Mouse (Mus musculus) midbrain, postnatal 0 days (tissue): ENCODE data around the gene BC004004. TPM values are rescaled to one million over a fixed set of nuclear protein-coding genes. Genes with fewer than 3 reads are reported as not detected.

Experiments used
- ATAC-seq: fragments of 200-750 bp; cut with Nextera tagmentation; 2 replicates; pipeline ENCODE4 v1.8.0; 2017; ENCODE audit warnings: moderate number of reproducible peaks, mild to moderate bottlenecking, moderate TSS enrichment, moderate library complexity; ENCODE audit not compliant: low FRiP score
- DNase-seq: peaks from one replicate; pipeline ENCODE4 v3.0.0-alpha.2; 2015; ENCODE audit warnings: low spot score
- H3K27ac ChIP-seq: fragments of 300-500 bp; sonication (generic); 2 replicates; pipeline ENCODE4 v1.5.1; 2014; ENCODE audit warnings: low read depth, mild to moderate bottlenecking, low read length, mixed read lengths
- H3K27me3 ChIP-seq: fragments of 300-500 bp; sonication (generic); 2 replicates; pipeline ENCODE4 v1.6.1; 2014; ENCODE audit warnings: low read length, control low read depth, mixed read lengths; ENCODE audit not compliant: insufficient read depth
- H3K36me3 ChIP-seq: fragments of 300-500 bp; sonication (generic); 2 replicates; pipeline ENCODE4 v1.6.1; 2014; ENCODE audit warnings: low read length, control low read depth, mixed read lengths; ENCODE audit not compliant: insufficient read depth
- H3K4me1 ChIP-seq: fragments of 300-500 bp; sonication (generic); 2 replicates; pipeline ENCODE4 v1.6.1; 2014; ENCODE audit warnings: mild to moderate bottlenecking, control low read depth, antibody characterized with exemption, low read length, mixed read lengths; ENCODE audit not compliant: insufficient read depth
- H3K4me2 ChIP-seq: fragments of 300-500 bp; sonication (generic); 2 replicates; pipeline ENCODE4 v1.6.1; 2014; ENCODE audit warnings: low read depth, mild to moderate bottlenecking, low read length, mixed read lengths; ENCODE audit not compliant: poor library complexity, severe bottlenecking
- H3K4me3 ChIP-seq: fragments of 300-500 bp; sonication (generic); 2 replicates; pipeline ENCODE4 v1.5.1; 2014; ENCODE audit warnings: low read depth, mild to moderate bottlenecking, low read length, moderate library complexity
- H3K9ac ChIP-seq: fragments of 300-500 bp; sonication (generic); replicated peaks from 2 replicates; pipeline ENCODE4 v1.6.1; 2014; ENCODE audit warnings: mild to moderate bottlenecking, low read length, moderate library complexity, mixed read lengths; ENCODE audit not compliant: poor library complexity, severe bottlenecking
- H3K9me3 ChIP-seq: fragments of 300-500 bp; sonication (generic); 2 replicates; pipeline ENCODE4 v1.6.1; 2016; ENCODE audit warnings: low read length, control low read depth
- CTCF ChIP-seq: IDR thresholded peaks from 2 replicates; pipeline ENCODE4 v1.5.1; 2016; ENCODE audit warnings: antibody characterized with exemption, mild to moderate bottlenecking
- WGBS: fragments of 180-500 bp; shearing (Covaris S2); extraction: QIAGEN DNeasy Blood & Tissue Kit; methylation state at CpG from one replicate; pipeline ENCODE4 v1.1.7; 2014; 5-methylcytosine and 5-hydroxymethylcytosine counted together
- polyA plus RNA-seq: library from polyadenylated mRNA; unstranded; fragments of >200 nt; fragmentation: Nextera tagmentation; extraction: Ambion mirVana; gene quantifications from 2 replicates; pipeline ENCODE4 v1.2.1, GENCODE M21; 2015
- total RNA-seq: library from RNA; depleted of rRNA; stranded (reverse); fragments of >200 nt; gene quantifications from 2 replicates; pipeline ENCODE4 v1.2.3, GENCODE M21; 2014

The BC004004 gene
- total and polyA plus RNA-seq, 2 experiments from 2014 or later, result 120 to 146 TPM

DNA sequence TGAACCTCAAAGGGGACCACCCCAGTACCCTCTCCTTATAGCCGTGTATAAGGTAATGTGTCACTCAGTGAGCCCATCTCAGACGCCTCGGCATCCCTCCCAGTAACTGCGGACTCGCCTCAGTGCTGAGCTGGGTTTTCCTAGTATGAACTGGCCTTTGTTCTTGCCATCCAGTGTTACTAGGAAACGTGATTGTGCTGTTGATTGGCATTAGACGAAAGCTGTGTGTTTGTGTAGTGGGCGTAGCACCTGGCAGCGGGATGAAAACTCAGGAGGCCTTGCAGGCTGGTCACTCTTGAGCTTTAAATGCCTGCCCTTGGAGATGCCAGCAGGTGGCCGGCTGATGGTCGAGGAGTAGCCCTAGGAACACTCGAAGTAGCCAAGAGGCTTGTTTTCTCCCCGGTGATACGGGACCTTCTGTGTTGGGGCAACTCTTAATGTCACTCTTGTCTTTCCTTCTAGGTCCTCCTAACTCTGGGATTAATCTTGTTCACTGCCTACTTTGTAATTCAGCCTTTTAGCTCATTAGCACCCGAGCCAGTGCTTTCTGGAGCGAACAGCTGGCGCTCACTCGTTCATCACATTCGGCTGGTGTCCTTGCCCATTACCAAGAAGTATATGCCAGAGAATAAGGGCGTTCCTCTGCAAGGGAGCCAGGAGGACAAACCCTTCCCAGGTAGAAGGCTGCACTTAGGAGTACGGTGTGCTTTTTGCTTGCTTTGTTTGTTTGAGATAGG is 13.8 kb downstream of the BC004004 start:
- ATAC-seq, result no peak

DNA sequence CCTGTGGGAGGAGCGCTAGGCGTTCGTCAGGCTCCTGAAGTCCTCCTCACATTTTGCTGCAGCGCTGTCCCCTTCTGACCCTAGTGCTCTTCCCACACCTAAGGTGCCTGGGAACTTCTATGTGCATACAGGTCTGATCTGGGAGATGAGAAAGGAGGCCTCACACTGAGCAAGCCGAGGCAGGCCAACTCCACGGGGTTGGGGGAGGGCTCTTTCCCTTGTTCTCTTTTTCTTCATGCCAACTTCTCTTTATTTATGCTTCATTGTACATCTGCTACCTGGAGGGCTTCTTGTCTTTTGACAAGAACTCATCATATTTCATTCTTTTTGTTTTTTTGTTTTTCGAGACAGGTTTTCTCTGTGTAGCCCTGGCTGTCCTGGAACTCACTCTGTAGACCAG is 23.2 kb downstream of the BC004004 start:
- H3K27ac ChIP-seq, result no peak overlapping the region
- ATAC-seq, result no peak
- TF ChIP-seq CTCF, result no peak
- no peak overlapping the region for H3K9ac ChIP-seq
- H3K4me2 ChIP-seq, result no peak overlapping the region
- no peaks in the 10 kb centered on the region for H3K27me3 ChIP-seq
- H3K9me3 ChIP-seq, result no peaks in the 10 kb centered on the region
- H3K4me3 ChIP-seq, result no peak overlapping the region
- no peak for DNase-seq
- peaks cover 23% of the 10 kb centered on the region for H3K36me3 ChIP-seq
- H3K4me1 ChIP-seq, result no peaks in the 10 kb centered on the region
- WGBS, result 94% methylated on average over 7 of the region's 7 CpGs

More for the DNA sequence above, 13.8 kb downstream of the BC004004 start:
- WGBS, result 39% methylated on average over 21 of the region's 21 CpGs
- peak; percentile 39 for DNase-seq
- H3K4me2 ChIP-seq, result no peak overlapping the region
- H3K27ac ChIP-seq, result no peak overlapping the region
- no peaks in the 10 kb centered on the region for H3K4me1 ChIP-seq
- no peak overlapping the region for H3K9ac ChIP-seq
- peaks cover 16% of the 10 kb centered on the region for H3K36me3 ChIP-seq
- H3K4me3 ChIP-seq, result no peak overlapping the region
- no peaks in the 10 kb centered on the region for H3K9me3 ChIP-seq
- TF ChIP-seq CTCF, result no peak
- H3K27me3 ChIP-seq, result no peaks in the 10 kb centered on the region

DNA sequence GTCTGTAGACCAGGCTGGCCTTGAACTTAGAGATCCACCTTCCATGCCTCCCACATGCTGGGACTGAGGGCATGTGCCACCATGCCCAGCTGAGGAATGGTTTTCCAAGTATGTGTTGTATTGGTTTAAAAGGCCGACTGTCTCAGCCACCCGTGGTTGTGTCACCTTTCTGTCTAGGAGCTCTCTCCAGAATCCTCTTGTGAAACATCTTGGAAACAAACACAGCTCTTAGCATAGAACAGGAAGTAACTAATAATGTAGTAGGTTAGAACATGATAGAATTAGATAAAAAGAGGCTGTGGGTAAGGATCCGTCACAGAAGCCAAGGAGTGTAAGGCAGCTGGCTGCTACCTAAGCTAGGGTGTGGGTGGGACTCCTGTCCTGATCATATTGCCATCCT is 24.4 kb downstream of the BC004004 start:
- ATAC-seq, result no peak
- no peaks in the 10 kb centered on the region for H3K4me1 ChIP-seq
- H3K27me3 ChIP-seq, result no peaks in the 10 kb centered on the region
- TF ChIP-seq CTCF, result no peak
- no peak overlapping the region for H3K4me2 ChIP-seq
- no peaks in the 10 kb centered on the region for H3K9me3 ChIP-seq
- DNase-seq, result no peak
- no peak overlapping the region for H3K4me3 ChIP-seq
- no peak overlapping the region for H3K27ac ChIP-seq
- H3K36me3 ChIP-seq, result peaks cover 32% of the 10 kb centered on the region
- 95% methylated on average over 3 of the region's 3 CpGs for WGBS
- H3K9ac ChIP-seq, result no peak overlapping the region

DNA sequence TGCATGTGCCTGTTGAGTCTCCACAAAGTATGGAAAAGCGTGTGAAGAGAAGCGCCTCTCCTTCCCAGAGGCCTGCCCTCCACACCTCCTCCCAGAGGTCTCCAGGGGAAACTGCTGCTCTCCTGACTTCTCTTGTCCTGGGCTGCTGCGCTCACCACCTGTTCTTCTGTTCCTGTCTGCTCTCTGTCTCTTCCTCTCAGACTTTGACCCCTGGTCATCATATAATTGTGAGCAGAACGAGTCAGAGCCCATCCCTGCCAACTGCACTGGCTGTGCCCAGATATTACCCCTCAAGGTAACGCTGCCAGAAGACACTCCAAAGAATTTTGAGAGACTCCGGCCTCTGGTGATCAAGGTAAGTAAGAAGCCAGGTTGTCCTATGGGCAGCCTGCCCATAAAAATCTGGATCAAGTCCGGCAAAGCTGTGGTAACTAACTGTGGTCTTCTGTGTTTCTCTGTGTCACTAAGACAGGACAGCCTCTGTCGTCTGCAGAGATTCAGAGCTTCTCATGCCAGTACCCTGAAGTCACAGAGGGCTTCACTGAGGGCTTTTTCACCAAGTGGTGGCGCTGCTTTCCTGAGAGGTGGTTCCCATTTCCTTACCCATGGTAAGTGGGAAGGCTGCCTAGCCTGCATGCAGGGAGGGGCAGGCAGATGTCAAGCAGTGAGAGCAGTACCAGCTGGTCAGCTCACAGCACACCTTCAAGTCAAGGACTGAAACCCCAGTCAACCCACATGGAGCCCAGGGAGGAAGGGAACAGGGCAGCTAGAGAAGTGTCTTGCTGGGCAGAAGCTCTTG is 25.4 kb downstream of the BC004004 start:
- TF ChIP-seq CTCF, result peak; percentile 32
- Histone ChIP-seq H3K9me3 (no peaks in the 10 kb centered on the region), H3K4me3 (no peak overlapping the region), H3K4me2 (no peak overlapping the region), H3K4me1 (no peaks in the 10 kb centered on the region), H3K9ac (no peak overlapping the region), H3K27me3 (no peaks in the 10 kb centered on the region), H3K36me3 (peaks cover 35% of the 10 kb centered on the region), H3K27ac (no peak overlapping the region)
- no peak for DNase-seq
- 81% methylated on average over 9 of the region's 9 CpGs for WGBS
- ATAC-seq, result no peak

DNA sequence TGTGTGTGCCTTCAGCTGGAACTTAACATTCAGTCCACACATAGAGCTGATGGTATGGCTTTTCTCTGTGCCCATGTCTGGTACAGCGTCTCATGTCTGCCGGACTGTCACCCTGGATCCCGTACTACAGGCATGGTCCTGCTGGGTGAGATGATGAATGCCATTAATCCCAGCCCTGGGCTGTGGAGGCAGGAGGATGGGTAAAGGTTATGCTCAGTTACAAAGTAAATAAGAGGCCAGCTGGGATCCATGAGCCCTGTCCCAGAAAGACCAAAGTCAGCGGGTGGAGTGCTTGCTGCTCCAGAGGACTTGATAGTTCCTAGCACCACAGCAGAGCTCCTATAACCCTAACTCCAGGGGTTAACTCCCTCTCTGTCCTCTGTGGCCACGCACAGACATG is 27.2 kb downstream of the BC004004 start:
- DNase-seq (no peak), ATAC-seq (no peak)
- no peak overlapping the region for H3K9ac ChIP-seq
- WGBS, result 70% methylated on average over 5 of the region's 5 CpGs
- no peak overlapping the region for H3K4me3 ChIP-seq
- peaks cover 48% of the 10 kb centered on the region for H3K36me3 ChIP-seq
- no peaks in the 10 kb centered on the region for H3K9me3 ChIP-seq
- H3K4me1 ChIP-seq, result no peaks in the 10 kb centered on the region
- TF ChIP-seq CTCF, result no peak
- no peak overlapping the region for H3K4me2 ChIP-seq
- H3K27me3 ChIP-seq, result no peaks in the 10 kb centered on the region
- H3K27ac ChIP-seq, result no peak overlapping the region

DNA sequence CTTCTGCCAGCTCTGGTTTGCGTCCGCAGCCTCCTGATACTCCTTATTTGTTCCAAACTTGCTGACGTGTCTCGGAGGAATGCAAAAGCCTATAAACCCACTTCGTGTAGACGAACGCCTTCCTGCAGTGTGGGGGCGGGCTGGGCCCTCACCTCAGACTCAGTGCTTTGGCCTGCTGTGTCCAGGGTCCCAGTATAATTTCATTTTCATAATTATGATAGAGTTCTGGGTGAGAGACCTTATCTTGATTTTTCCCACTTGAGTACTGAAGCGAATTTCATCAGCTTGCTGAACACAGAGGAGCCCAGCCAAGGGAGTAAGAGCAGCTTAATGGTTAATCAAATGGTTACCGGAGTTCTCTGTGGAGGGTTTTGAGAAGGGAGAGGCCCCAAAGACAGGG is 28.7 kb downstream of the BC004004 start:
- Histone ChIP-seq H3K4me3 (no peak overlapping the region), H3K4me2 (no peak overlapping the region), H3K27me3 (no peaks in the 10 kb centered on the region), H3K4me1 (no peaks in the 10 kb centered on the region), H3K9ac (no peak overlapping the region), H3K9me3 (no peaks in the 10 kb centered on the region), H3K36me3 (peaks cover 58% of the 10 kb centered on the region), H3K27ac (no peak overlapping the region)
- WGBS, result 89% methylated on average over 10 of the region's 10 CpGs
- no peak for TF ChIP-seq CTCF
- ATAC-seq (no peak), DNase-seq (no peak)
